Mouse (Mus musculus): Measurements from ENCODE around the gene Thrsp.

Thrsp gene

GRCm38 (mm10) chr7:97380500-97381123 lies 36.9 kb downstream of the Thrsp start:
- in situ Hi-C loops (cut with MboI, MseI): no loop called here

GRCm38 (mm10) chr7:97379304-97379703 lies 38.2 kb downstream of the Thrsp start:
- in situ Hi-C loops (cut with MboI, MseI): no loop called here

GRCm38 (mm10) chr7:97375906-97376305 lies 41.6 kb downstream of the Thrsp start:
- in situ Hi-C loops (cut with MboI, MseI): no loop called here

GRCm38 (mm10) chr7:97375101-97375500 lies 42.4 kb downstream of the Thrsp start:
- in situ Hi-C loops (cut with MboI, MseI): no loop called here

GRCm38 (mm10) chr7:97365887-97366286 lies 51.6 kb downstream of the Thrsp start:
- in situ Hi-C loops (cut with MboI, MseI): no loop called here

Measured in regulatory T cell (primary cell).